Mouse (Mus musculus): Measurements from ENCODE around the gene Auts2. TPM values are rescaled to one million over a fixed set of nuclear protein-coding genes. Genes with fewer than 3 reads are reported as not detected.

Auts2 gene
- polyA plus RNA-seq, 1 experiment from 2014 or later, result 45.3 TPM

- H3K27ac ChIP-seq (replicated peaks), result no peak overlapping the region
- WGBS, result 60% methylated on average over 1 of the region's 1 CpGs
- ATAC-seq (ENCODE audit: insufficient number of reproducible peaks, low FRiP score, low TSS enrichment, low read depth), result no peak
- peaks cover 19% of the 10 kb centered on the region for H3K4me1 ChIP-seq
- H3K27me3 ChIP-seq, result no peaks in the 10 kb centered on the region
- no peak overlapping the region for H3K9ac ChIP-seq
- no peaks in the 10 kb centered on the region for H3K36me3 ChIP-seq
- no peak overlapping the region for H3K4me2 ChIP-seq (replicated peaks)
- no peak overlapping the region for H3K4me3 ChIP-seq (replicated peaks)
- H3K9me3 ChIP-seq (replicated peaks), result no peaks in the 10 kb centered on the region
These were observed 65.6 kb downstream of the Auts2 start for GRCm38 (mm10) chr5:132477533-132477932.

GRCm38 (mm10) chr5:132472905-132473321 is 70.2 kb downstream of the Auts2 start:
- Histone ChIP-seq H3K4me2 (replicated peaks) (no peak overlapping the region), H3K9ac (no peak overlapping the region), H3K36me3 (no peaks in the 10 kb centered on the region; the same call in 1 of the 2 replicates), H3K4me1 (peaks cover 26% of the 10 kb centered on the region), H3K27ac (replicated peaks) (no peak overlapping the region), H3K4me3 (replicated peaks) (no peak overlapping the region), H3K9me3 (replicated peaks) (no peaks in the 10 kb centered on the region), H3K27me3 (no peaks in the 10 kb centered on the region)
- 71% methylated on average over 5 of the region's 5 CpGs for WGBS
- ATAC-seq (ENCODE audit: insufficient number of reproducible peaks, low FRiP score, low TSS enrichment, low read depth), result no peak

GRCm38 (mm10) chr5:132472184-132472829 is 70.8 kb downstream of the Auts2 start:
- Histone ChIP-seq H3K27me3 (no peaks in the 10 kb centered on the region), H3K4me3 (replicated peaks) (no peak overlapping the region), H3K27ac (replicated peaks) (no peak overlapping the region), H3K9ac (no peak overlapping the region), H3K4me1 (peaks cover 30% of the 10 kb centered on the region), H3K9me3 (replicated peaks) (no peaks in the 10 kb centered on the region), H3K36me3 (no peaks in the 10 kb centered on the region; the same call in 1 of the 2 replicates), H3K4me2 (replicated peaks) (no peak overlapping the region)
- no peak for ATAC-seq (ENCODE audit: insufficient number of reproducible peaks, low FRiP score, low TSS enrichment, low read depth)
- WGBS, result 76% methylated on average over 5 of the region's 5 CpGs

- no peak for ATAC-seq (ENCODE audit: insufficient number of reproducible peaks, low FRiP score, low TSS enrichment, low read depth)
- no peaks in the 10 kb centered on the region for H3K27me3 ChIP-seq
These were observed 75.8 kb downstream of the Auts2 start for GRCm38 (mm10) chr5:132467364-132467743.

GRCm38 (mm10) chr5:132466427-132467363 is 76.4 kb downstream of the Auts2 start:
- Histone ChIP-seq H3K36me3 (no peaks in the 10 kb centered on the region; the same call in 1 of the 2 replicates), H3K4me3 (replicated peaks) (no peak overlapping the region), H3K9ac (no peak overlapping the region), H3K27ac (replicated peaks) (no peak overlapping the region), H3K27me3 (no peaks in the 10 kb centered on the region), H3K9me3 (replicated peaks) (no peaks in the 10 kb centered on the region), H3K4me1 (peaks cover 24% of the 10 kb centered on the region), H3K4me2 (replicated peaks) (no peak overlapping the region)
- no peak for ATAC-seq (ENCODE audit: insufficient number of reproducible peaks, low FRiP score, low TSS enrichment, low read depth)
- WGBS, result 81% methylated on average over 16 of the region's 16 CpGs

More at GRCm38 (mm10) chr5:132467364-132467743, 75.8 kb downstream of the Auts2 start:
- Histone ChIP-seq H3K4me2 (replicated peaks) (no peak overlapping the region), H3K4me3 (replicated peaks) (no peak overlapping the region), H3K9ac (no peak overlapping the region), H3K4me1 (peaks cover 24% of the 10 kb centered on the region), H3K27ac (replicated peaks) (no peak overlapping the region), H3K9me3 (replicated peaks) (no peaks in the 10 kb centered on the region), H3K36me3 (no peaks in the 10 kb centered on the region; the same call in 1 of the 2 replicates)
- 73% methylated on average over 2 of the region's 2 CpGs for WGBS

GRCm38 (mm10) chr5:132462560-132462959 is 80.6 kb downstream of the Auts2 start:
- H3K27me3 ChIP-seq, result no peaks in the 10 kb centered on the region
- H3K9ac ChIP-seq, result no peak overlapping the region
- no peaks in the 10 kb centered on the region for H3K36me3 ChIP-seq
- no peak overlapping the region for H3K27ac ChIP-seq (replicated peaks)
- no peak for ATAC-seq (ENCODE audit: insufficient number of reproducible peaks, low FRiP score, low TSS enrichment, low read depth)
- H3K4me1 ChIP-seq, result peaks cover 17% of the 10 kb centered on the region
- H3K4me3 ChIP-seq (replicated peaks), result no peak overlapping the region
- H3K9me3 ChIP-seq (replicated peaks), result no peaks in the 10 kb centered on the region
- H3K4me2 ChIP-seq (replicated peaks), result no peak overlapping the region
- WGBS, result 87% methylated on average over 11 of the region's 11 CpGs

GRCm38 (mm10) chr5:132458498-132458897 is 84.6 kb downstream of the Auts2 start:
- no peak for ATAC-seq (ENCODE audit: insufficient number of reproducible peaks, low FRiP score, low TSS enrichment, low read depth)
- H3K9me3 ChIP-seq (replicated peaks), result no peaks in the 10 kb centered on the region
- no peak overlapping the region for H3K27ac ChIP-seq (replicated peaks)
- H3K4me1 ChIP-seq, result 0 out of 2 replicates have a peak, but pooled peaks cover 7% of the 10 kb centered on the region
- no peaks in the 10 kb centered on the region for H3K36me3 ChIP-seq
- H3K9ac ChIP-seq, result no peak overlapping the region
- H3K4me3 ChIP-seq (replicated peaks), result no peak overlapping the region
- H3K27me3 ChIP-seq, result no peaks in the 10 kb centered on the region
- 64% methylated on average over 7 of the region's 7 CpGs for WGBS
- no peak overlapping the region for H3K4me2 ChIP-seq (replicated peaks)

- no peak for ATAC-seq (ENCODE audit: insufficient number of reproducible peaks, low FRiP score, low TSS enrichment, low read depth)
- Histone ChIP-seq H3K27me3 (no peaks in the 10 kb centered on the region), H3K4me1 (0 out of 2 replicates have a peak, but pooled peaks cover 12% of the 10 kb centered on the region), H3K9ac (no peak overlapping the region), H3K9me3 (replicated peaks) (no peaks in the 10 kb centered on the region), H3K36me3 (no peaks in the 10 kb centered on the region), H3K4me2 (replicated peaks) (no peak overlapping the region), H3K4me3 (replicated peaks) (no peak overlapping the region), H3K27ac (replicated peaks) (no peak overlapping the region)
- 57% methylated on average over 2 of the region's 2 CpGs for WGBS
These were observed 90.8 kb downstream of the Auts2 start for GRCm38 (mm10) chr5:132452381-132452780.

GRCm38 (mm10) chr5:132450071-132450470 is 93.1 kb downstream of the Auts2 start:
- ATAC-seq (ENCODE audit: insufficient number of reproducible peaks, low FRiP score, low TSS enrichment, low read depth), result no peak
- Histone ChIP-seq H3K9me3 (replicated peaks) (no peaks in the 10 kb centered on the region), H3K4me2 (replicated peaks) (no peak overlapping the region), H3K4me3 (replicated peaks) (no peak overlapping the region), H3K27me3 (no peaks in the 10 kb centered on the region), H3K27ac (replicated peaks) (no peak overlapping the region), H3K4me1 (0 out of 2 replicates have a peak, but pooled peaks cover 12% of the 10 kb centered on the region), H3K9ac (no peak overlapping the region), H3K36me3 (no peaks in the 10 kb centered on the region)
- WGBS, result 93% methylated on average over 3 of the region's 3 CpGs

GRCm38 (mm10) chr5:132448401-132449066 is 94.6 kb downstream of the Auts2 start:
- Histone ChIP-seq H3K9me3 (replicated peaks) (no peaks in the 10 kb centered on the region), H3K4me3 (replicated peaks) (no peak overlapping the region), H3K4me2 (replicated peaks) (no peak overlapping the region), H3K36me3 (no peaks in the 10 kb centered on the region), H3K27ac (replicated peaks) (no peak overlapping the region), H3K9ac (no peak overlapping the region), H3K4me1 (0 out of 2 replicates have a peak, but pooled peaks cover 12% of the 10 kb centered on the region), H3K27me3 (no peaks in the 10 kb centered on the region)
- WGBS, result 68% methylated on average over 6 of the region's 6 CpGs
- ATAC-seq (ENCODE audit: insufficient number of reproducible peaks, low FRiP score, low TSS enrichment, low read depth), result no peak

All from embryonic facial prominence, embryonic 15.5 days (tissue).